Mouse (Mus musculus) mouse embryonic stem cell (cell line): ENCODE measurements at regions not wholly inside any gene's neighbourhood (a gene's known extent, or its start where the extent isn't known, plus 50 kb on each side); places are given as distances from the start of the nearest gene placed in this dataset.

Experiments used
- in situ Hi-C, 2 experiments: fragments of 300-500 bp; cut with MboI; formaldehyde crosslinking; loops; 1 replicate in 1 of 2; 3 replicates in 1 of 2; pipeline ENCODE4 v1.14.3; 2019 to 2020; ENCODE audit warnings: low sequenced_read_pairs in 2 of 2, low pct_unique_long_range_greater_than_20kb in 1 of 2, mixed read lengths in 1 of 2; ENCODE audit not compliant: unreplicated experiment in 1 of 2

DNA sequence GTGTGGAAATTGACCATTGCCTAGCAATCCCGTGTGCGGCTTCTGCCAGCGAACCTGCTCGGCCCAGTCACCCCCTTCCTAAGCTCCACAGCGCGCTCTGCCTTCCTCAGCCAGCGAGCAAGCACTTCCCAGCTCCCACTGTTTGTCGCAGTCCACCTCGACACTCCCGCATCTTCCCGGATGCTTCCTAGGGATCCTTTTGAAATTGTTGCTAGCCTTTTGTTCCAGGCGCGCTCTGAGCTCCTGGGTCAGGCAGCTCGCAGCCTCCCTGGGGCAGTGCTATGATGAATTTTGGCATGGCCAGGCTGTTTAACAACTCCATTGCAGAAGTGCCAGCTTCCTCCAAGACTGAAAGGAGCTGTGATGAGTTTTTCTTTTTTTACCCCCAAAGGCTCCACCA is 117.8 kb upstream of the Zfhx3 start:
- in situ Hi-C loops = no loop called here

DNA sequence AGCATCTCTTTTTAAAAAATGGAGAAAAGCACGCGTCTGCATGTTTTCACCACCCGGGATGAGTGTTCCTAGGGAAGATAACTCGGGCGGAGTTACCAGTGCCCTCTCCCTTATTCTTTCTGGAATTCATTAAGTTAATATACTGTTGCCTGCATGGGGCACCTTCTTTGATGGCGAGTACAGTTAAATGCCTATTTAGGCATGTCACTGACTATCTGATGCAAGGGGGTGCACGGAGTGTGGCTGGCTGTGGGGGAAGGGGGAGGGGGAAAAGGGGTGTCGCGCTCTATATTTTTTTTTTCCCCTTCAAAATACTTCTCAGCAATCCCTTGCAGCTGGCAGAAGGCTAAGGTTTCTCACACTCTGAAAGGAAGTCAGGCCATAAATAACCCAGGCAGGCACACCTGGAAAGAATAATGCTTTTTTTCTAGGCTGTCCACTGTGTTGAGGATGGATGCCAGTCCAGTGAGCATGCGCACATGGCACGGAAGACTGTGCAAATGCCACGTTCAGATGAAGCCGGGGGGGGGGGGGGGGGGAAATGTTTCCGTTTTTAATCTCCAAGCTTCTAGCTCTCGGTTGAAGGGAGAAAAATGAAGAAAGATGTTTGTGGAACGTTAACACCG is 114.8 kb upstream of the Zfhx3 start:
- in situ Hi-C loops = no loop called here

GRCm38 (mm10) chr8:107828541-107828940 is 113.9 kb upstream of the Zfhx3 start:
- in situ Hi-C loops = no loop called here

DNA sequence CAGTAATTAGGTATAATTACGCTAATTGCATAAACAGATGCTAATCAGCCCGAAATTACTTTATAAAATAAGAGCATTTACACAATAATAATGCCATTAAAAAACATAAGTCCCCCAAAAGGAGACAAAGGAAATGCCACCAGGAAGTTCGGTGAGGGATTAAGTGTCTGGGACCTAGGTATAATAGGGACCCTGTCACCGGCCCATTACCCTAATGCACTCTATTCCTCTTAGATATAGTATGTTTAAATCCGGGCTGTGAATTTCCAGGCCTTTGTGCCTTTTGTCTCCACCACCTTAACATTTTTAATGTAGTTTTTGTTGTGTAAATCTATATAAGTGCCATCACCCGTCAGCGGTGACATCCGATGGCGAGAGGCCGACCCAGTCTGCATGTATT is 109.0 kb upstream of the Zfhx3 start:
- in situ Hi-C loops = no loop called here

- in situ Hi-C loops = no loop called here
These were observed 96.3 kb upstream of the Zfhx3 start for GRCm38 (mm10) chr8:107846141-107846540.

DNA sequence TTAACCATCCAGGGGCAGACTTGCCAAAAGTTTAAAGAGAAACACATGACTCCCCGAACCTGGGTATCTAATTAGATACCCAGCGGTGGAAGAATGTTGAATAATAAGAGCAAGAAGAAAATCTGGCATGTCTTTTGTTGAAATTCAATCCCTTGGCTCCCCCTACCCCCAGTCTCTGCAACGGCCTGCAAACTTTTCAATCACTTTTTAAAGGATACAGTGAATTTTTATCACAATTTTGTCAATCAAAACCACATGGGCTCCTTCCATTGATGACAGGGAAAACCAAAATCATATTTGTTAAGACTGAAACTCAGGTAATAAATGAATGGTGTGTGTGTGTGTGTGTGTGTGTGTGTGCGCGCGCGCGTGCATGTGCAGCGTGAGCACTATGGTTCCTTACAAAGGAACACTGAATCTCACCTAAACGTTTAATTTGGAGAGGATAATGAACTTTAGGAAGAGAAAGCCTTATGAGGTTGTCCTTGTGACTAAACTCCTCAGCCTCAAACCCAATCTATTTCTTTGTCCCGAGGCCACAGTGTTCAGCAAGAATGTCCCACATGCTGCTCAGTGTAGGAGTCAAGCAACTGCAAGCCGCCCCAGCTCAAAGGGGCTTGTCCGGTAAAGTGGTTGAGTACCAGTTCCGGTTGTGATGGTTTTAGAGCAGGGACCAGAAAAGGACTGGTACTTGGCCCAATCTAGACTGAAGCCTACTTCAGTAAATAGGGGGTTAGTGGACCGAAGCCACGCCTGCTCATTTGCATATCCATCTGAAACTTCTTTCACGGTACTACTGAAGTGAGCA is 91.0 kb upstream of the Zfhx3 start:
- in situ Hi-C loops = no loop called here

DNA sequence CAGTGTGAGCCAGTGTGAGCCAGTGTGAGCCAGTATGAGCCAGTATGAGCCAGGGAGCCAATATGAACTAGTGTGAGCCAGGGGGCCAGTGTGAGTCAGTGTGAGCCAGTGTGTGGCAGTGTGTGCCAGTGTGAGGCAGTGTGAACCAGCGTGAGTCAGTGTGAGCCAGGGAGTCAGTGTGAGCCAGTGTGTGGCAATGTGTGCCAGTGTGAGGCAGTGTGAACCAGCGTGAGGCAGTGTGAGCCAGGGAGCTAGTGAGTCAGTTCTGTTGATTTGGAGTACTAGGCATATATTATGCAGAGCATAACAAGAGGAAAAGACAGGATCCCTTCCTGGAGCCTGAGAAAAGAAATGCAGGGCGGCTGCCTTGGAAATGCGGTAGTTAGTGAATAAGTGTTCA is 82.7 kb upstream of the Zfhx3 start:
- in situ Hi-C loops = no loop called here

- in situ Hi-C loops = no loop called here
These were observed 82.2 kb upstream of the Zfhx3 start for GRCm38 (mm10) chr8:107860251-107860650.

DNA sequence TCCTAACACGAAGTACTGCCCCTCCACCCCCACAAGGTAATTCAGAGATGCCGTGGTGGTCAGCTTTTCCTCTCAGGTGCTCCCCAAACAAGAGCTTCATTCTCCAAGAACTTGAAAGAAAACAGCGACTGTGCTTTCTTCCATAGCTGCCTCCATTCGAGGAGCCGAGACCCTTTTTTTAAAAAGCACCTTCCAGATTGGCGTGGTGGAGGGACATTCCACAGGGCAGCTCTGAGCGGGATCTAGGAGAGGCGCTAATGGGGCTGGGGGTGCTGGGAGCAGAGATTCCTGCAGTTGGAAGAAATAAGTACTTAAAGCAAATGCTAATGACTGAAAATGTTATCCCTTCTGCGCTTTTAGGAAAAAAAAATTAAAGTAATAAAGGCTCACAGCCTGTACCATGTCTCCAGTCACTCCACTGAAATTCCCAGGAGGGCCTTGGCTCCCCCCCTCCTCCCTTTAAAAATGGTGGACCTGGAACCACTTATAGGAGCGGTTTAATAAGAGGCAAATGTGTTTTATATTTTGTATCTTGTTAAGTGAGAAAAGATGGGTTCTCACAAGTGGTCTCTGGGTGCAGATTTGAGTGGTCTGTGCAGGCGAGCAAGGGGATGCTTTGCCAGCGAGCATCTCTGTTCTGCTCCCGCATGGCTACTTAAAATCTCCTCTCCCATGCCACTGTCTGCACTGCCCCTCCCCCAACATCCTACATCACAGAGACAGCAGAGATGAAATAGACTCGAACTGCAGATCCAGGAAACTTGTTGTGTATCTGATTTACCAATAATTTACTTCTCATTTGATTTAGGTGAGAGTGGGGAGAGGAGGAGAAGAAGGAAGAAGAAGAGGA is 77.4 kb upstream of the Zfhx3 start:
- in situ Hi-C loops = no loop called here

- in situ Hi-C loops = no loop called here
These were observed 76.7 kb upstream of the Zfhx3 start for GRCm38 (mm10) chr8:107865744-107866143.

DNA sequence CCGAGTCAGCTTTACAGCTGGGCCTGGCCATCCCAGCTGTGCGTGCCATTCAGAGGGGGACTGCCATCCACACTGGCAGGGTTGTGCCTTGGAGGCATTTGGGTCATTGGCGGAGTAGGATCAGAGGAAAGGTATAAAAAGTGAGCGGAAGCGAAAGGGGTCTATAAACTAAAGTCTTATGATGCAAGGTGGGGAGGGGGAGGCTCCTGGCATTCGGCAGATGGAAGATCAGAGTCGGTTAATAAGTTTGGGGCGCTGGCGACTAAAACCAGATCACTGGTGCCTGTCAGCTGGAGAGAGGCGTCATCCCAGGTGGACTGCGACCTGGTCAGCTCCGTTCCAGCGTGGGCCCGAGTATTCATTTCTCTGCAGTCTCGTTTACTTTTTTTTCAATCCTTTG is 70.7 kb upstream of the Zfhx3 start:
- in situ Hi-C loops = no loop called here

DNA sequence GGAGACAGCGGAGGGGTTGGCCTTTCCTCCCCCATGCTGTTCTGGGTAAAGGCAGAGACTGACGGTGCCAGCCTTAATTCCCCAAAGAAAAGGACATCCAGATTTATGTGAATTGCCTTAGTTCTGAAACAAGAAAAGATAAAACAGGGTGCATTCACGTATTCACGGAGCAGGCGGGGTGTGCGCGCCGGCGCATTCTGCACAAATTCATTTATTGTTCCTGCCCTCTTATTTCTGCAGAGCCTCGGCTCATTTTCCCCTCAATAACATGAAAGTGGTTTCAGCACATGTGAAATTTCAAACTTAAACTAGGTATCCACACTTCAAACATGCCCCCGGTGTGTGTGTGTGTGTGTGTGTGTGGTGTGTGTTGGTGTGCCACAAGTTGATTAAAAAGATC is 70.3 kb upstream of the Zfhx3 start:
- in situ Hi-C loops = no loop called here

GRCm38 (mm10) chr8:107876455-107876854 is 66.0 kb upstream of the Zfhx3 start:
- in situ Hi-C loops = no loop called here

- in situ Hi-C loops = no loop called here
These were observed 60.6 kb upstream of the Zfhx3 start for GRCm38 (mm10) chr8:107881851-107882250.

- in situ Hi-C loops = no loop called here
These were observed 56.9 kb upstream of the Zfhx3 start for GRCm38 (mm10) chr8:107885547-107885946.

DNA sequence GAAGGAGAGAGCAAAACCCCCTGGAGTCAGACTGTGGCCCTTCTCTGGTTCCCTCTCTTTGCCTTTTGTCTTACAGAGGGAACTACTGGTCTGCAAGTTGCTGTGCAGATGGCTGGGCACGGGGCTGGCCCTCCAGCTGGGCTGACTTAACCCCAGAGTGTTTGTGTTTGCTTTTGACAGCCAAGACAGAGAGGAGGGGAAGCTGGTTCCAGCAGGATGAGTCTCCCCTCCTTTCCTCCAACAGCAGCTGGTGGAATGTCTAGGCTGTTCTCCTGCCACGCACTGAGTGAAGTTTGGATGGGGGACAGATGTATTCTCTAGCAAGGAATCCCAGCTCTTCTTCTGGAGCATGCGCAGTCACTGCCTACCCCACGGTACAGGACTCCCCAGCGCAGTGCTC is 56.5 kb upstream of the Zfhx3 start:
- in situ Hi-C loops = no loop called here

DNA sequence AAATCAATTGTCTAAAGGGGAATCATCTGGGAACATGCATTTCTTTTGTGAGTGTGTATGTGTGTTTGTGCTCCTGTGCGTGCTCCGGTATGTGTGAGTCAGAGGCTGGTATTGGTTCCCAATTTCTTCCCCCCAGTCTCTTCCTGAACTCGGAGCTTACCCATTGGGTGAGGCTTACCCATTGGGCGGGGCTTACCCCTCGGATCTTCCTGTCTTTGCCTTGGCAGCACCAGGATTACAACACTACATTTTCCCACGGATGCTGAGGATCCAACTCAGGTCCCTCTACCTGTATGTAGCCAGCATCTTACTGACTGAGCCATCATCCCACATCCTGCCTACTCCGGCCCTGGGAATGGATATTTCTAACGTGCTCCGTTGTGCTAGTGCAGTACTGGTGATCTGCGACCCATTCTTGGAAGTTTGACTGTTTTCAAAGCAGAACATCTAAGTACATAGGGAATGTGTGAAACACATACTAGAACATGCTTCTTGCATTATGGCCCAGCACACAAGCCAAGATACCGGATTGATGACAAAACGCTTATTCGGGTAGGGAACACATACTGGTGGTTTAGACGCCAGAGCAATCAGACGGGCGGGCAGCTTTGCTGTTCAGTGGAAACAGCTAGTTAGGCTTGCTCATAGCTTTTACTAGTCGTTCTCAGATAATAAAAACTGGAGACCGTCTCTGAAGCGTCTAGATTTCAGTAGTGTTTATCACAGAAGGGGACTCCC is 55.8 kb upstream of the Zfhx3 start:
- in situ Hi-C loops = no loop called here

GRCm38 (mm10) chr8:107887333-107887732 is 55.1 kb upstream of the Zfhx3 start:
- in situ Hi-C loops = no loop called here

GRCm38 (mm10) chr8:107890922-107891321 is 51.5 kb upstream of the Zfhx3 start:
- in situ Hi-C loops = no loop called here
